Mouse (Mus musculus): ENCODE measurements around the gene Ttll12. TPM values are rescaled to one million over a fixed set of nuclear protein-coding genes. Genes with fewer than 3 reads are reported as not detected.

Ttll12 gene
- polyA plus RNA-seq, 1 experiment from 2014 or later: 42.3 TPM

GRCm38 (mm10) chr15:83539905-83540304 is 55.1 kb downstream of the Ttll12 start:
- ATAC-seq (ENCODE audit: low FRiP score, low TSS enrichment): no peak
- no peak overlapping the region for H3K9ac ChIP-seq (ENCODE audit: low read depth, low read length)
- no peak overlapping the region for H3K4me3 ChIP-seq (ENCODE audit: low read length)
- H3K27me3 ChIP-seq (ENCODE audit: control insufficient read depth, insufficient read depth, low read length): no peaks in the 10 kb centered on the region
- H3K27ac ChIP-seq (ENCODE audit: low read depth, low read length): no peak overlapping the region
- H3K4me2 ChIP-seq (replicated peaks; ENCODE audit: low read depth, low read length): no peak overlapping the region
- peaks cover 5% of the 10 kb centered on the region; the same call in 1 of the 2 replicates for H3K4me1 ChIP-seq (ENCODE audit: control insufficient read depth, insufficient read depth, low read length)
- 55% methylated on average over 4 of the region's 4 CpGs for WGBS
- no peaks in the 10 kb centered on the region; the same call in 1 of the 2 replicates for H3K36me3 ChIP-seq (ENCODE audit: control insufficient read depth, insufficient read depth, low read length)
- no peaks in the 10 kb centered on the region for H3K9me3 ChIP-seq (ENCODE audit: control insufficient read depth, low read length)

- 91% methylated on average over 2 of the region's 2 CpGs for WGBS
These were observed 56.1 kb downstream of the Ttll12 start for GRCm38 (mm10) chr15:83538855-83539254.

GRCm38 (mm10) chr15:83535890-83536231 is 59.1 kb downstream of the Ttll12 start:
- no peak overlapping the region for H3K4me2 ChIP-seq (replicated peaks; ENCODE audit: low read depth, low read length)
- H3K9me3 ChIP-seq (ENCODE audit: control insufficient read depth, low read length): no peaks in the 10 kb centered on the region
- no peaks in the 10 kb centered on the region for H3K27me3 ChIP-seq (ENCODE audit: control insufficient read depth, insufficient read depth, low read length)
- no peaks in the 10 kb centered on the region for H3K36me3 ChIP-seq (ENCODE audit: control insufficient read depth, insufficient read depth, low read length)
- no peak overlapping the region for H3K4me3 ChIP-seq (ENCODE audit: low read length)
- WGBS: 73% methylated on average over 6 of the region's 6 CpGs
- no peak overlapping the region for H3K27ac ChIP-seq (ENCODE audit: low read depth, low read length)
- H3K4me1 ChIP-seq (ENCODE audit: control insufficient read depth, insufficient read depth, low read length): peaks cover 5% of the 10 kb centered on the region; the same call in 1 of the 2 replicates
- no peak for ATAC-seq (ENCODE audit: low FRiP score, low TSS enrichment)
- no peak overlapping the region for H3K9ac ChIP-seq (ENCODE audit: low read depth, low read length)

More at GRCm38 (mm10) chr15:83538855-83539254, 56.1 kb downstream of the Ttll12 start:
- Histone ChIP-seq H3K9ac (ENCODE audit: low read depth, low read length) (no peak overlapping the region), H3K4me2 (replicated peaks; ENCODE audit: low read depth, low read length) (no peak overlapping the region), H3K36me3 (ENCODE audit: control insufficient read depth, insufficient read depth, low read length) (no peaks in the 10 kb centered on the region), H3K4me3 (ENCODE audit: low read length) (no peak overlapping the region), H3K4me1 (ENCODE audit: control insufficient read depth, insufficient read depth, low read length) (peaks cover 5% of the 10 kb centered on the region; the same call in 1 of the 2 replicates), H3K27ac (ENCODE audit: low read depth, low read length) (no peak overlapping the region), H3K27me3 (ENCODE audit: control insufficient read depth, insufficient read depth, low read length) (no peaks in the 10 kb centered on the region), H3K9me3 (ENCODE audit: control insufficient read depth, low read length) (no peaks in the 10 kb centered on the region)
- no peak for ATAC-seq (ENCODE audit: low FRiP score, low TSS enrichment)

- no peak overlapping the region for H3K4me2 ChIP-seq (replicated peaks; ENCODE audit: low read depth, low read length)
- no peaks in the 10 kb centered on the region for H3K36me3 ChIP-seq (ENCODE audit: control insufficient read depth, insufficient read depth, low read length)
- no peak overlapping the region for H3K27ac ChIP-seq (ENCODE audit: low read depth, low read length)
- WGBS: 71% methylated on average over 17 of the region's 17 CpGs
- no peaks in the 10 kb centered on the region for H3K27me3 ChIP-seq (ENCODE audit: control insufficient read depth, insufficient read depth, low read length)
- peaks cover 6% of the 10 kb centered on the region; the same call in 1 of the 2 replicates for H3K4me1 ChIP-seq (ENCODE audit: control insufficient read depth, insufficient read depth, low read length)
- ATAC-seq (ENCODE audit: low FRiP score, low TSS enrichment): no peak
- H3K4me3 ChIP-seq (ENCODE audit: low read length): no peak overlapping the region
- no peaks in the 10 kb centered on the region for H3K9me3 ChIP-seq (ENCODE audit: control insufficient read depth, low read length)
- H3K9ac ChIP-seq (ENCODE audit: low read depth, low read length): no peak overlapping the region
These were observed 59.7 kb downstream of the Ttll12 start for GRCm38 (mm10) chr15:83534960-83535889.

- Histone ChIP-seq H3K4me3 (ENCODE audit: low read length) (no peak overlapping the region), H3K36me3 (ENCODE audit: control insufficient read depth, insufficient read depth, low read length) (no peaks in the 10 kb centered on the region)
- WGBS: 67% methylated on average over 7 of the region's 7 CpGs
These were observed 62.4 kb downstream of the Ttll12 start for GRCm38 (mm10) chr15:83532606-83533005.

GRCm38 (mm10) chr15:83531961-83532469 is 62.9 kb downstream of the Ttll12 start:
- Histone ChIP-seq H3K36me3 (ENCODE audit: control insufficient read depth, insufficient read depth, low read length) (no peaks in the 10 kb centered on the region), H3K4me1 (ENCODE audit: control insufficient read depth, insufficient read depth, low read length) (peaks cover 18% of the 10 kb centered on the region), H3K4me3 (ENCODE audit: low read length) (no peak overlapping the region), H3K9me3 (ENCODE audit: control insufficient read depth, low read length) (no peaks in the 10 kb centered on the region), H3K4me2 (replicated peaks; ENCODE audit: low read depth, low read length) (no peak overlapping the region), H3K9ac (ENCODE audit: low read depth, low read length) (no peak overlapping the region), H3K27me3 (ENCODE audit: control insufficient read depth, insufficient read depth, low read length) (peaks cover 13% of the 10 kb centered on the region; the same call in 1 of the 2 replicates), H3K27ac (ENCODE audit: low read depth, low read length) (no peak overlapping the region)
- no peak for ATAC-seq (ENCODE audit: low FRiP score, low TSS enrichment)
- 81% methylated on average over 5 of the region's 5 CpGs for WGBS

More at GRCm38 (mm10) chr15:83532606-83533005, 62.4 kb downstream of the Ttll12 start:
- Histone ChIP-seq H3K9me3 (ENCODE audit: control insufficient read depth, low read length) (no peaks in the 10 kb centered on the region), H3K4me1 (ENCODE audit: control insufficient read depth, insufficient read depth, low read length) (peaks cover 15% of the 10 kb centered on the region), H3K4me2 (replicated peaks; ENCODE audit: low read depth, low read length) (no peak overlapping the region), H3K27me3 (ENCODE audit: control insufficient read depth, insufficient read depth, low read length) (peaks cover 8% of the 10 kb centered on the region; the same call in 1 of the 2 replicates), H3K9ac (ENCODE audit: low read depth, low read length) (no peak overlapping the region), H3K27ac (ENCODE audit: low read depth, low read length) (no peak overlapping the region)
- no peak for ATAC-seq (ENCODE audit: low FRiP score, low TSS enrichment)

GRCm38 (mm10) chr15:83530688-83531087 is 64.3 kb downstream of the Ttll12 start:
- Histone ChIP-seq H3K27me3 (ENCODE audit: control insufficient read depth, insufficient read depth, low read length) (peaks cover 25% of the 10 kb centered on the region), H3K4me3 (ENCODE audit: low read length) (no peak overlapping the region), H3K4me2 (replicated peaks; ENCODE audit: low read depth, low read length) (no peak overlapping the region), H3K9me3 (ENCODE audit: control insufficient read depth, low read length) (no peaks in the 10 kb centered on the region), H3K4me1 (ENCODE audit: control insufficient read depth, insufficient read depth, low read length) (peaks cover 25% of the 10 kb centered on the region), H3K27ac (ENCODE audit: low read depth, low read length) (peak overlapping the region; percentile 51; the same call in 1 of the 2 replicates), H3K36me3 (ENCODE audit: control insufficient read depth, insufficient read depth, low read length) (no peaks in the 10 kb centered on the region), H3K9ac (ENCODE audit: low read depth, low read length) (no peak overlapping the region)
- 59% methylated on average over 6 of the region's 6 CpGs for WGBS
- no peak for ATAC-seq (ENCODE audit: low FRiP score, low TSS enrichment)

- Histone ChIP-seq H3K4me3 (ENCODE audit: low read length) (no peak overlapping the region), H3K27me3 (ENCODE audit: control insufficient read depth, insufficient read depth, low read length) (peaks cover 27% of the 10 kb centered on the region), H3K27ac (ENCODE audit: low read depth, low read length) (peak overlapping the region; percentile 51; the same call in 1 of the 2 replicates), H3K4me1 (ENCODE audit: control insufficient read depth, insufficient read depth, low read length) (peaks cover 27% of the 10 kb centered on the region), H3K9ac (ENCODE audit: low read depth, low read length) (no peak overlapping the region), H3K4me2 (replicated peaks; ENCODE audit: low read depth, low read length) (no peak overlapping the region), H3K9me3 (ENCODE audit: control insufficient read depth, low read length) (no peaks in the 10 kb centered on the region), H3K36me3 (ENCODE audit: control insufficient read depth, insufficient read depth, low read length) (no peaks in the 10 kb centered on the region)
- no peak for ATAC-seq (ENCODE audit: low FRiP score, low TSS enrichment)
- 33% methylated on average over 9 of the region's 9 CpGs for WGBS
These were observed 64.7 kb downstream of the Ttll12 start for GRCm38 (mm10) chr15:83530233-83530632.

- ATAC-seq (ENCODE audit: low FRiP score, low TSS enrichment): no peak
- Histone ChIP-seq H3K36me3 (ENCODE audit: control insufficient read depth, insufficient read depth, low read length) (no peaks in the 10 kb centered on the region), H3K9ac (ENCODE audit: low read depth, low read length) (no peak overlapping the region), H3K4me3 (ENCODE audit: low read length) (no peak overlapping the region), H3K4me1 (ENCODE audit: control insufficient read depth, insufficient read depth, low read length) (peaks cover 27% of the 10 kb centered on the region), H3K4me2 (replicated peaks; ENCODE audit: low read depth, low read length) (no peak overlapping the region), H3K9me3 (ENCODE audit: control insufficient read depth, low read length) (no peaks in the 10 kb centered on the region), H3K27me3 (ENCODE audit: control insufficient read depth, insufficient read depth, low read length) (peaks cover 27% of the 10 kb centered on the region), H3K27ac (ENCODE audit: low read depth, low read length) (no peak overlapping the region)
- WGBS: 76% methylated on average over 5 of the region's 5 CpGs
These were observed 65.2 kb downstream of the Ttll12 start for GRCm38 (mm10) chr15:83529765-83530164.
